Mouse (Mus musculus): ENCODE results near the gene Ltn1. TPM values are rescaled to one million over a fixed set of nuclear protein-coding genes. Genes with fewer than 3 reads are reported as not detected.

Ltn1 gene
- polyA plus RNA-seq, 1 experiment, result 16.5 TPM

GRCm38 (mm10) chr16:87435411-87436205 lies 3.2 kb upstream of the Ltn1 start:
- no peaks in the 10 kb centered on the region for H3K4me1 ChIP-seq (ENCODE audit: control insufficient read depth, insufficient read depth, low read length)
- TF ChIP-seq POLR2A (IDR thresholded peaks at IDR 0.05; ENCODE audit: borderline replicate concordance, insufficient read depth, low read length) (no peak), CTCF (IDR thresholded peaks at IDR 0.05; ENCODE audit: borderline replicate concordance, insufficient read depth, low read depth, low read length) (no peak)
- no peak overlapping the region for H3K4me3 ChIP-seq (replicated peaks; ENCODE audit: insufficient read depth, low read depth, low read length)
- no peaks in the 10 kb centered on the region for H3K27me3 ChIP-seq (ENCODE audit: control insufficient read depth, insufficient read depth, low read length)
- no peak for DNase-seq
- H3K27ac ChIP-seq (ENCODE audit: insufficient read depth, low read length), result no peak overlapping the region
- 77% methylated on average over 13 of the region's 13 CpGs for WGBS

- no peak for DNase-seq
- Histone ChIP-seq H3K4me3 (replicated peaks; ENCODE audit: insufficient read depth, low read depth, low read length) (no peak overlapping the region), H3K27me3 (ENCODE audit: control insufficient read depth, insufficient read depth, low read length) (no peaks in the 10 kb centered on the region), H3K27ac (ENCODE audit: insufficient read depth, low read length) (no peak overlapping the region), H3K4me1 (ENCODE audit: control insufficient read depth, insufficient read depth, low read length) (no peaks in the 10 kb centered on the region)
- WGBS, result 76% methylated on average over 6 of the region's 6 CpGs
- no peak for TF ChIP-seq CTCF (IDR thresholded peaks at IDR 0.05; ENCODE audit: borderline replicate concordance, insufficient read depth, low read depth, low read length)
- no peak for TF ChIP-seq POLR2A (IDR thresholded peaks at IDR 0.05; ENCODE audit: borderline replicate concordance, insufficient read depth, low read length)
Observed at GRCm38 (mm10) chr16:87434946-87435345, 2.5 kb upstream of the Ltn1 start.

- Histone ChIP-seq H3K4me3 (replicated peaks; ENCODE audit: insufficient read depth, low read depth, low read length) (no peak overlapping the region), H3K27ac (ENCODE audit: insufficient read depth, low read length) (no peak overlapping the region), H3K4me1 (ENCODE audit: control insufficient read depth, insufficient read depth, low read length) (no peaks in the 10 kb centered on the region; the same call in 1 of the 2 replicates), H3K27me3 (ENCODE audit: control insufficient read depth, insufficient read depth, low read length) (no peaks in the 10 kb centered on the region)
- TF ChIP-seq CTCF (IDR thresholded peaks at IDR 0.05; ENCODE audit: borderline replicate concordance, insufficient read depth, low read depth, low read length) (no peak), POLR2A (IDR thresholded peaks at IDR 0.05; ENCODE audit: borderline replicate concordance, insufficient read depth, low read length) (no peak)
- DNase-seq, result no peak
- WGBS, result 91% methylated on average over 7 of the region's 7 CpGs
Observed at GRCm38 (mm10) chr16:87434266-87434665, 1.9 kb upstream of the Ltn1 start.

GRCm38 (mm10) chr16:87427516-87427915 lies 4.9 kb downstream of the Ltn1 start:
- WGBS, result 83% methylated on average over 8 of the region's 8 CpGs
- no peaks in the 10 kb centered on the region for H3K27me3 ChIP-seq (ENCODE audit: control insufficient read depth, insufficient read depth, low read length)
- H3K27ac ChIP-seq (ENCODE audit: insufficient read depth, low read length), result no peak overlapping the region
- H3K4me3 ChIP-seq (replicated peaks; ENCODE audit: insufficient read depth, low read depth, low read length), result no peak overlapping the region
- TF ChIP-seq POLR2A (IDR thresholded peaks at IDR 0.05; ENCODE audit: borderline replicate concordance, insufficient read depth, low read length) (no peak), CTCF (IDR thresholded peaks at IDR 0.05; ENCODE audit: borderline replicate concordance, insufficient read depth, low read depth, low read length) (no peak)
- no peaks in the 10 kb centered on the region; the same call in 1 of the 2 replicates for H3K4me1 ChIP-seq (ENCODE audit: control insufficient read depth, insufficient read depth, low read length)
- DNase-seq, result no peak

- TF ChIP-seq CTCF (IDR thresholded peaks at IDR 0.05; ENCODE audit: borderline replicate concordance, insufficient read depth, low read depth, low read length) (no peak), POLR2A (IDR thresholded peaks at IDR 0.05; ENCODE audit: borderline replicate concordance, insufficient read depth, low read length) (no peak)
- no peaks in the 10 kb centered on the region for H3K27me3 ChIP-seq (ENCODE audit: control insufficient read depth, insufficient read depth, low read length)
- DNase-seq, result no peak
- H3K4me3 ChIP-seq (replicated peaks; ENCODE audit: insufficient read depth, low read depth, low read length), result no peak overlapping the region
- H3K27ac ChIP-seq (ENCODE audit: insufficient read depth, low read length), result no peak overlapping the region
- 75% methylated on average over 8 of the region's 8 CpGs for WGBS
- H3K4me1 ChIP-seq (ENCODE audit: control insufficient read depth, insufficient read depth, low read length), result no peaks in the 10 kb centered on the region
Observed at GRCm38 (mm10) chr16:87420662-87421061, 11.8 kb downstream of the Ltn1 start.

GRCm38 (mm10) chr16:87405001-87405400 lies 27.4 kb downstream of the Ltn1 start:
- no peaks in the 10 kb centered on the region for H3K4me1 ChIP-seq (ENCODE audit: control insufficient read depth, insufficient read depth, low read length)
- no peak for TF ChIP-seq POLR2A (IDR thresholded peaks at IDR 0.05; ENCODE audit: borderline replicate concordance, insufficient read depth, low read length)
- TF ChIP-seq CTCF (IDR thresholded peaks at IDR 0.05; ENCODE audit: borderline replicate concordance, insufficient read depth, low read depth, low read length), result no peak
- no peak overlapping the region for H3K4me3 ChIP-seq (replicated peaks; ENCODE audit: insufficient read depth, low read depth, low read length)
- WGBS, result 79% methylated on average over 3 of the region's 3 CpGs
- H3K27me3 ChIP-seq (ENCODE audit: control insufficient read depth, insufficient read depth, low read length), result no peaks in the 10 kb centered on the region
- H3K27ac ChIP-seq (ENCODE audit: insufficient read depth, low read length), result no peak overlapping the region
- no peak for DNase-seq

GRCm38 (mm10) chr16:87393813-87394548 lies 38.4 kb downstream of the Ltn1 start:
- Histone ChIP-seq H3K27me3 (ENCODE audit: control insufficient read depth, insufficient read depth, low read length) (no peaks in the 10 kb centered on the region), H3K4me3 (replicated peaks; ENCODE audit: insufficient read depth, low read depth, low read length) (no peak overlapping the region), H3K4me1 (ENCODE audit: control insufficient read depth, insufficient read depth, low read length) (no peaks in the 10 kb centered on the region), H3K27ac (ENCODE audit: insufficient read depth, low read length) (no peak overlapping the region)
- WGBS, result 45% methylated on average over 16 of the region's 16 CpGs
- TF ChIP-seq CTCF (IDR thresholded peaks at IDR 0.05; ENCODE audit: borderline replicate concordance, insufficient read depth, low read depth, low read length) (peak; percentile 73), POLR2A (IDR thresholded peaks at IDR 0.05; ENCODE audit: borderline replicate concordance, insufficient read depth, low read length) (no peak)
- DNase-seq, result peak; percentile 54 to 61

Data from cerebellum, adult 2 months (tissue).